Comparison of ENCODE assay signal across 8 mouse cellular contexts in genomic region chr2:21205831-21206159, GRCm38 (mm10). TPM values are rescaled to one million over a fixed set of nuclear protein-coding genes. Genes with fewer than 3 reads are reported as not detected.
DNase-seq lines count a peak whose midpoint lies in the region; ATAC-seq and TF ChIP-seq lines count a peak whose summit lies in the region.

No protein-coding gene starts in this region.

- ATAC-seq in forebrain, embryonic 13.5 days, result peak; percentile 93
- peak; percentile 88 for ATAC-seq in liver, embryonic 15.5 days (ENCODE audit: insufficient read depth)
- no peak for ATAC-seq in granulocyte monocyte progenitor cell, adult 5-6 weeks (replicated peaks; ENCODE audit: poor library complexity, severe bottlenecking)

- H3K27ac ChIP-seq in cerebellum, adult 2 months (ENCODE audit: insufficient read depth, low read length), result peak overlapping the region; percentile 19
- H3K27ac ChIP-seq in forebrain, embryonic 13.5 days, result peak overlapping the region; percentile 78
- 0 out of 2 replicates have a peak overlapping the region, but pooled peaks have one; percentile 45 for H3K27ac ChIP-seq in liver, embryonic 15.5 days (replicated peaks)

- peaks cover 3% of the 10 kb centered on the region; the same call in 1 of the 2 replicates for H3K4me1 ChIP-seq in cerebellum, adult 2 months (ENCODE audit: control insufficient read depth, insufficient read depth, low read length)
- H3K4me1 ChIP-seq in forebrain, embryonic 13.5 days, result peaks cover 19% of the 10 kb centered on the region
- peaks cover 14% of the 10 kb centered on the region for H3K4me1 ChIP-seq in liver, embryonic 15.5 days (replicated peaks)

- intact Hi-C loops in gastrocnemius, postnatal 14 days (cut with DNase I; ENCODE audit: low total_unique reads), result loop anchor here (10.0 kb wide), 1 partner anchor 59 kb away; no protein-coding TSS in a partner anchor

- H3ac ChIP-seq in C2C12 (ENCODE audit: control insufficient read depth, insufficient read length, low read depth), result peak overlapping the region; percentile 78

- no peak for DNase-seq in cerebellum, adult 2 months
- no peak for DNase-seq in cerebellum, postnatal 10 days
- no peak for DNase-seq in urinary bladder, postnatal 25 days (ENCODE audit: low spot score)
- DNase-seq in gastrocnemius, postnatal 14 days, result no peak

- H3K9ac ChIP-seq in forebrain, embryonic 13.5 days, result peak overlapping the region; percentile 78
- H3K9ac ChIP-seq in liver, embryonic 15.5 days, result peak overlapping the region; percentile 61

- under 1% methylated on average over 19 of the region's 19 CpGs for WGBS in cerebellum, adult 2 months
- 0% methylated on average over 19 of the region's 19 CpGs for WGBS in forebrain, embryonic 13.5 days
- 1% methylated on average over 19 of the region's 19 CpGs for WGBS in liver, embryonic 15.5 days (ENCODE audit: insufficient replicate concordance)

- no peaks in the 10 kb centered on the region for H3K79me2 ChIP-seq in C2C12 (ENCODE audit: control insufficient read depth, insufficient read depth)

- TF ChIP-seq POLR2A in cerebellum, adult 2 months (IDR thresholded peaks at IDR 0.05; ENCODE audit: borderline replicate concordance, insufficient read depth, low read length), result no peak

- H3K79me3 ChIP-seq in C2C12 (ENCODE audit: low read depth), result no peaks in the 10 kb centered on the region

- H3K9me3 ChIP-seq in forebrain, embryonic 13.5 days (replicated peaks), result no peaks in the 10 kb centered on the region
- H3K9me3 ChIP-seq in liver, embryonic 15.5 days (replicated peaks), result no peaks in the 10 kb centered on the region

- peak overlapping the region; percentile 75 for H3K4me3 ChIP-seq in cerebellum, adult 2 months (replicated peaks; ENCODE audit: insufficient read depth, low read depth, low read length)
- peak overlapping the region; percentile 54 for H3K4me3 ChIP-seq in C2C12 (ENCODE audit: insufficient read depth, poor library complexity, severe bottlenecking)
- H3K4me3 ChIP-seq in forebrain, embryonic 13.5 days, result peak overlapping the region; percentile 64
- H3K4me3 ChIP-seq in liver, embryonic 15.5 days (replicated peaks), result peak overlapping the region; percentile 70

- peak overlapping the region; percentile 79 for H3K4me2 ChIP-seq in forebrain, embryonic 13.5 days
- H3K4me2 ChIP-seq in liver, embryonic 15.5 days, result peak overlapping the region; percentile 89

- TF ChIP-seq CTCF in cerebellum, adult 2 months (IDR thresholded peaks at IDR 0.05; ENCODE audit: borderline replicate concordance, insufficient read depth, low read depth, low read length), result no peak
- no peak for TF ChIP-seq CTCF in C2C12 (IDR thresholded peaks at IDR 0.05; ENCODE audit: control insufficient read depth, insufficient read depth, insufficient read length)

- no peaks in the 10 kb centered on the region for H3K36me3 ChIP-seq in C2C12 (ENCODE audit: control insufficient read depth, insufficient read depth)
- H3K36me3 ChIP-seq in forebrain, embryonic 13.5 days (ENCODE audit: poor library complexity, severe bottlenecking), result no peaks in the 10 kb centered on the region
- no peaks in the 10 kb centered on the region for H3K36me3 ChIP-seq in liver, embryonic 15.5 days (replicated peaks)

- no peaks in the 10 kb centered on the region for H3K27me3 ChIP-seq in cerebellum, adult 2 months (ENCODE audit: control insufficient read depth, insufficient read depth, low read length)
- no peaks in the 10 kb centered on the region for H3K27me3 ChIP-seq in C2C12 (ENCODE audit: control insufficient read depth, insufficient read depth, insufficient read length)
- H3K27me3 ChIP-seq in forebrain, embryonic 13.5 days, result no peaks in the 10 kb centered on the region
- H3K27me3 ChIP-seq in liver, embryonic 15.5 days, result no peaks in the 10 kb centered on the region

TF ChIP-seq in C2C12, 6 proteins besides CTCF, POLR2A, EP300 and RAD21:
- TF ChIP-seq MYOG (IDR thresholded peaks at IDR 0.05; ENCODE audit: control insufficient read depth, extremely low read depth, insufficient read length), result no peak
- no peak for TF ChIP-seq CEBPB (IDR thresholded peaks at IDR 0.05; ENCODE audit: low read depth)
- peak; percentile 2 for TF ChIP-seq MAX (IDR thresholded peaks at IDR 0.05)
- TF ChIP-seq MYOD1 (IDR thresholded peaks at IDR 0.05; ENCODE audit: control insufficient read depth, insufficient read length, low read depth), result no peak
- TF ChIP-seq USF1 (IDR thresholded peaks at IDR 0.05; ENCODE audit: low read depth), result no peak

RNA-seq across cellular contexts. Expression of gene Thnsl1, which starts 0.3 kb away (rescaled TPM):
- polyA plus RNA-seq in cerebellum, adult 2 months (2012; rRNA removed), result 11.0 and 11.5 TPM in 2 replicates
- 1.5 TPM for polyA plus RNA-seq in C2C12 (2012; fragmentation: generic; extraction: Trizol)
- 20.2 and 21.7 TPM in 2 replicates for polyA plus RNA-seq in forebrain, embryonic 13.5 days (2015; fragmentation: Nextera tagmentation; extraction: Ambion mirVana)
- 1.5 and 2.1 TPM in 2 replicates for polyA plus RNA-seq in liver, embryonic 15.5 days (2015; fragmentation: Nextera tagmentation; extraction: Ambion mirVana)
- total RNA-seq in granulocyte monocyte progenitor cell, adult 5-6 weeks (2014; fragmentation: Nextera tagmentation), result 9.0 and 12.3 TPM in 2 replicates
- 5.5 and 6.5 TPM in 2 replicates for total RNA-seq in granulocyte monocyte progenitor cell, adult 5-6 weeks (2017)
- 1 to 10 TPM; 2.3 to 3.5 TPM for total RNA-seq in gastrocnemius, postnatal 14 days (2021)

RNA-seq across cellular contexts. Expression of gene Enkur, which starts 0.6 kb away (rescaled TPM):
- polyA plus RNA-seq in cerebellum, adult 2 months (2012; rRNA removed), result 1.0 and 1.9 TPM in 2 replicates
- polyA plus RNA-seq in C2C12 (2012; fragmentation: generic; extraction: Trizol), result 0.08 TPM
- 2.1 and 2.3 TPM in 2 replicates for polyA plus RNA-seq in forebrain, embryonic 13.5 days (2015; fragmentation: Nextera tagmentation; extraction: Ambion mirVana)
- polyA plus RNA-seq in liver, embryonic 15.5 days (2015; fragmentation: Nextera tagmentation; extraction: Ambion mirVana), result not detected in 2 replicates
- total RNA-seq in granulocyte monocyte progenitor cell, adult 5-6 weeks (2014; fragmentation: Nextera tagmentation), result 0.68 and 1.6 TPM in 2 replicates
- 3.4 and 4.5 TPM in 2 replicates for total RNA-seq in granulocyte monocyte progenitor cell, adult 5-6 weeks (2017)
- 1 to 10 TPM; 3.8 to 3.9 TPM for total RNA-seq in gastrocnemius, postnatal 14 days (2021)

Comparison
In these comparisons a context has a peak if more than half of its experiments do, and no peak if none do; other contexts are left out.
1. H3K27ac ChIP-seq: peak in every context shown above with its lines; median percentile 78 in forebrain, embryonic 13.5 days; 45 in liver, embryonic 15.5 days; 19 in cerebellum, adult 2 months.